Mouse (Mus musculus): ENCODE results near the gene U90926.

U90926 gene

DNA sequence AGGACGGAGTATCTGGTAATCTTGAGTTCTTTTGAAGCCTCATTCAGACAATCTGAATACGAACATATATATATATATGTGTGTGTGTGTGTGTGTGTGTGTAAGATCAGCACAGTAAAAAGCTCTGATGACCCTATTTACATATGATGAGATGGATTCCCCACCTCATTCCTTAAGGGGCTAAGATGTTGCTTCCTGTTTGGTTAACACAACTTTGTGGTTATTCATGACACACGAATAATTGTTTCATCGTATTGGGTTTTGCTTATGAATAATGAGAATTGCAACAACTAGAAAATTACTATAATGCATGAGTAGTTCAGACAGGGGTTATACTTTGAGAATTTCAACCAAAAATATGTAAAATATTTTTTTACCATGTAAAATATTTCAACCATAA is at the start of gene U90926:
TSS of gene U90926 (minus strand) at position 101 of the 400 bp plus-strand sequence.
- no peak for DNase-seq (ENCODE audit: low spot score in 2 of 2)

DNA sequence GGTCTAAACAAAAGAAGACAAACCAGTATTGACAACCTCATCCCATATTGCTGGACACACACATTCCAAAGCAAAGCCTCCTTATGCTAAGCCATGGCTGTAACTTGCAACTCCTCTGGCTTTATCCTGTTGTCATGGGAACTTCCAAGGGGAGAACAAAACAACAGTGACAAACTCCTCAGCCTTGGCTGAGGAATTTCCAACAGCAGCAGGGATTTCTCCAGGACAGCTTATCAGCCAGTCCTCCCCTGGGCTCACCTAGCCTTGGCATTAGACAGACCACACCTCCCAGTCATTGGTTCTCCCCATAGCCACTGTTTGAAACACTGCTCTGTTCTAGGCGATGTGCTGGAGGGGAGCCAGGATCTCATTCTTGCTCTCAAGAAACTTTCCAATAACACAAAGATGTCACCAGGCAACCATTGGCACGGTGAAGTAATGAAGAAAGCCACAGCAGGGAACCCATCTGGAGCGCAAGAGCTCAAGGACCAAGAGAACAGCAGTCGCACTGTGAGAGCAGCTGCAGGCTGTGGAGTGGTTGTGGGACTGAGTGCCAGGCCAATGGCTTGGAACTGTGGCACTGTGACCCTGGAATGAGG is 48.7 kb upstream of the U90926 start:
- peak; percentile 58 to 85 for DNase-seq (ENCODE audit: low spot score in 2 of 2)

DNA sequence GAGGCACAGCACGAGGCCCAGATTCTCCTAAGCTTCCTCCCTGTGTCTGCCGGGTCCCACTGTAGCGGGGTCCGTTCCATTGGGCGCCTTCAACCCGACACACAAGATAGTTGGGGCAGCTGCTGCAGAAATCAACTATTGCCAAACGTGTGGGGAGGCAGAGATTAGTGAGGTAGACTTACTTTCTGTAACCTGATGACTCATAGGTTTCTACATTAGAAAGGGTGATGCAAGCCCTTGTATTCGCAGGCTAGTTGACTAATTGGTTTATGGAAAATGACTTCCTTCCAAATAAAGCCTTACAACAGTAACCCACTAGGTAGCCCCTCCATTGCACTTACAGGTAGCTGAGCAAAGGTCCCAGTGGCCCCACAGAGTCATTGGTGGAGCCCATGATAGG is 47.4 kb upstream of the U90926 start:
- no peak for DNase-seq (ENCODE audit: low spot score in 2 of 2)

DNA sequence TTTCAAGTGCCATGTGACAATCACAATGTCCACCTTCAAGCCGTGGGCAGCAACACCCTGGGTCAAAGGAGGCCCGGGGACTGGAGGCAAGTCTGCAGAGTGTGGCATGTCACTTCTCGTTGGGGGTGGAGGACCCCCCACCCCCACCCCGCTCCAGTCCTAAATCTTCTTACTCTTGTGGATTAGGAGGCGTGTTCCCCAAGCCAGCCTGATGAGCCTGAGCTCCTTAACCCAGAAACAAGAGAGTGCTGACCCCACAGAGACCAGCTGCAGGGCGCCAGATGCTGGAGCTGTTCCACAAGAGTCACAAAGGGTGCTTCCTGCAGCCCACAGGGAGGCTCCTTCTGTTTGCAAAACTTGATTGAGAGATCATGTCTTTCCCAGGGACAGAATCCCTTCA is 41.0 kb upstream of the U90926 start, which contains the start of gene Ppef2:
TSS of gene Ppef2 (minus strand) at position 61 of the 400 bp plus-strand sequence.
- DNase-seq (ENCODE audit: low spot score in 2 of 2), result no peak

DNA sequence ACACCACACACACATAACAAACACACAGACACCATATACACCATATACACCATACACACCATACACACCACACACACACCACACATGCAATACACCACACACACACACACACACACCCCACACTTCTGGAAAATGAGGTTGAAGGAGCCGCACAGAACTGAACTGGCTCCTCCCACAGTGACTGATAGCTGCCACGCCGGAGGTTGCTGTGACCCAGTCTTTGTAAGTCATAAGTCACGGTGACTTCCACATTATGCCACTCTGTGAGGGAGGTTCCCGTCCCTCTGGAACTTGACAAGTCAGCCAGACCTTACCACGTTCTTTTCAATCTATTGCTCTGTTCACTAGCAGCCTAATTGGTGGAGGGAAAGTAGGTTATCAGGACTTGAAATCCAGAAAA is 39.3 kb upstream of the U90926 start:
- no peak for DNase-seq (ENCODE audit: low spot score in 2 of 2)

DNA sequence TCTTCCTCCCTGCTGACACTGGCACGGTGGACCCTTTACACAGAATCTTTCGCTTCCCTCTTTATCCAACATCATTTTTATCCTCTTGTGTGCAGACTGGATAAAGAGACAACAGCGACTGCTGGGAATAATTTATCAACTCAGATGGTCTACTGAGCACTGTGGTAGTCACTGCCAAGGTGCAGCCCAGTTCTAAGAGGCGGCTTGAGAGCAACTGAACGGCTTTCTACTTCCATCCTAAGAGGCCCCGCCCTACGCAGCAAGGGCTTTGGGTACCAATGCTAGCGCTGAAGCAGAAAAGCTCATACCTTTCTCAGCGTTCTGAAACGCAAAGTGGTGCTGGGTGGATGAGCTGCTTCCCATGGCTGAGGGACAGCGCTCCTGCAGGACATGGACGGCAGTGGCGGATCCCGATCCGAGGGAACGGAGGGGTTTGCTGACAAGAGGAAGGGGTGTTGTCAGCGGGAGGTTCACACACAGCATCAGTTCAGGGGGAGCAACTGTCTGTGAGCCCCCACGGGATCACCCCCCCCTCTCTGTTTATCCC is 37.7 kb upstream of the U90926 start:
- peak in 1 of 2 experiments; percentile 9 for DNase-seq (ENCODE audit: low spot score in 2 of 2)

- DNase-seq (ENCODE audit: low spot score in 2 of 2), result no peak
Observed at GRCm38 (mm10) chr5:92252031-92252430, 36.8 kb upstream of the U90926 start.

DNA sequence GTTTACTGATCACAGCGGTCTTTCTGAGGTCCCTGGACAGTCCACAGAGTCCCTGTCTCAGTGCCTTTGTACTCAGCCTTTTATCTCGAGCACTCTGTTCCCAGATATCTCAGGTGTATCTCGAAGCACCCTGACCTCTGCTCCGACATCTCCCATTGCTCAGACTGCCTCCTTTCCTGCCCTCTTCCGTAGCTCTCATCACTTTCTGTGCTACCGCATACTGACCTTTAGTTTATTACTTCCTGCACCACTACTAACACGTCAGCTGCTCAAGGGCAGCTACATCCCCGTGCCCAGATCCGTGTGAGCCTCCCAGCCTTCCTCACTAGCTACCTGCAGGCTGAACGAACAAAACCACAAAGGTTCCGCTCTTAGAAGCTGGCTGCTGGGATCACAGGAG is 33.4 kb upstream of the U90926 start:
- DNase-seq (ENCODE audit: low spot score in 2 of 2), result no peak

DNA sequence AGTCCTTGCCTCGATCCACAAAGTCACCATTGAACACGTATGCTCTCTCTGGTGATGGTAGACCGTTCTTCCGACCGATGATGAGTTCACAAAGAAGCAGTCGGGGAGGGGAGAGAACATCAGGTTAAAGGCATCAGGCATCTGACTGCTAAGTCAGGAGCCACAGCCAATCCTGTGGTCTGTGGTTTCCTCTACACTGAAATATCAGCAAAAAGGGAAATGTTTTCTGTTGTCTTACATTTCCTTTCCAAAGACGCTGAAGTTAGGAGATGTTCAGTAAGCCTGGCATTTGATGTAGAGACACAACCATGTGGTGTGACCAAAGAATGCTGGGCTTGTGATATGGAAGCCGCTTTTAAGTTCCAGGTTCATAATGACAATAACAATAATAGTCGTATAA is 30.3 kb upstream of the U90926 start:
- DNase-seq (ENCODE audit: low spot score in 2 of 2), result no peak

DNA sequence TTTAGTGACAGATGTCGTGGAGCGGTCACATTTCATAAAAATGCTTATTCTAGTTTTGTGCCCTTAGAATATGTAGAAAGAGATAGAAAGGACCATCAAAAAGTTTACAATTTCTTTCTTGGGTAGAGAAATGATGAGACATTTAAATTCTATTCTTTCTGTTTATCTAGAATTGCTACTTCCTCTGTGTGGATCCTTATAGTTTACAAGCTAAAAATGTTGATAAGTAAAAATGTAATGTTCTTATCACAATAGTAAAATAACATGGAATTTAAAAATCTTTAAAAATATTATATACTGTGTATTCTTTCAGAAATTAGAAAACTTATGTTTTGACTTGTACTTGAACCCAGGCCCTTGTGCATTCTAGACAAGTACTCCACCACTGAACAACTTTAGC is 29.7 kb upstream of the U90926 start:
- DNase-seq (ENCODE audit: low spot score in 2 of 2), result no peak

DNA sequence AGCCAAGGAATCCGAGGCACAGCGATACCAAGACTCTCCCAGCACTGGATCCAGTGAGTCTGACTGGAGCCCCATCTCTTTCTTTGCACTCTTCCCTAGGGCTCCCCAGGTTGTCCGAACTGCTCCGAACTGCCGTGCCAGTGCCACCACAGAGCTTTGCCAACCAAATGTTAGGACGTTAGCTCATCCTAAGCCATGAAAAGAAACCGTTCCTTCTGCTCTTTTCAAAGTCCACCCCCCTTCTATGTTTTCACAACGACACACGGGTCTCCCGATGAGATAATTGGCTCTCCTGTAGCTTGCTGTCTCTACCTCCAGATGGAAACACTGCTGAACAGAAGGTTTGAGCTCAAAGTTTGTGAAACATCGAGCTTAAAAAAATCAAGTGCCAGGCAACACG is 25.6 kb upstream of the U90926 start:
- peak in 1 of 2 experiments; percentile 45 for DNase-seq (ENCODE audit: low spot score in 2 of 2)

GRCm38 (mm10) chr5:92239333-92240232 is 24.4 kb upstream of the U90926 start:
- peak; percentile 64 to 86 for DNase-seq (ENCODE audit: low spot score in 2 of 2)

DNA sequence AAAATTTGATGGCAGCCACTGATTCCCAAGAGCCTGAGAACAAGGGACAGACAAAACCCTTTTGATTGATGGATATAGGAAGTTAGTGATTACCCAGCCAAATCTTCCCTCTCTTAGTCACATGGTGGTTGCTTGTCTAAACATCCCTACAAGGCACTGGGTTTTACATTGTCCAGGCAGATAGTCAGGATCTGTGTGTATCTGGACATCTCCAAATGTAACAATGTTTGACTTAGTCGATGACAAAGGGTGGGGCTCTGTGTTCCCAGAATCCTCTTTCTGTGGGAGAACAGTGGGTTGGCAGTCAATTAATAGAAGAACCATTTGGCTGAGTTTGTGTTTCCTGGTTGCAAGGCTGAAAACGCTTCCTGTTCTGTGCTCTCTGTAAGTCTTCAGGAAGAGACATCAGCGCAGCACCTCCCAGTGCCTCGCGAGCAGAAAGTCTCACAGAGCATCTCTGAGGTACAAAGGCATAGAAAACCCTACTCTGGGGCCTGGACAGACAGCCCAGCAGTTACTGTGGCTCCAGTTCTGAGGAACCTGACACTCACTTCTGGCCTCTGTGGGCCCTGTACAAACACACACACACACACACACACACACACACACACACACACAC is 19.8 kb upstream of the U90926 start:
- no peak for DNase-seq (ENCODE audit: low spot score in 2 of 2)

DNA sequence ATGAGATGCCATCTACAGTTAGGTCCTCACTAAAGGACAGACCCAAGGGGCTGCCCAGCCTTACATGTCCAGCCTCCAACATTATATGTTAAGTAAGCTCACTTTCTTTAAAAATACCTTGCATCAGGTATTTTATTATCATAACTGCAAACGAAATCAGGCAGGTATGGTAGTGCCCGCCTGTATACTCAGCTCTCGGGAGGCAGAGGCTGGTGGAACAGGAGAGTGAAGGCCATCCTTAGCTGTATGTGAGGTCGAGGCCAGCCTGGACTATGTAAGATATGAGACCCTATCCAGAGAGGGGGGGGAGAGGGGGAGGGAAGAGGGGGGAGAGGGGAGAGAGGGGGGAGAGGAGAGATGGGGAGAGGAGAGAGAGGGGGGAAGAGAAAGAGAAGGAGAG is 18.2 kb upstream of the U90926 start:
- DNase-seq (ENCODE audit: low spot score in 2 of 2), result no peak

DNA sequence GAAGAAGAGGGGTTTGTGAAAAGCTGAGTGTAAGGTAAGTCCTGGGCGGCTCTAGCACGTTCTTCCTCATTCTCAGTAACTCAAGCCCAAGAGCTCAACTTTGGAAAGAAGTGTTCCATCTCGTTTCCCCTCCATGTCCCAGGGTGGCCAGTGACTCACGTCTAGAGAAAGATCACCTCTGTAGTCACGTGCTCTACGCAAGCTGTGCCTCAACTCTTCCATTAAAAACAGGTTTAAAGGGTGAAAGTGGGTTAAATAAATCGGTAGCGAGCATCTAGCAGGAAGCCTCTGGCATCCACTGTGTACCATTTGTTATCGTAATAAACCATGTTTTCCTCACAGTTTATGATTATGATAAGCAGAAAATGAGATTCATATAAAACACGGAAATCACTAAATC is 16.6 kb upstream of the U90926 start:
- DNase-seq (ENCODE audit: low spot score in 2 of 2), result no peak

- no peak for DNase-seq (ENCODE audit: low spot score in 2 of 2)
Observed at GRCm38 (mm10) chr5:92230306-92230705, 15.1 kb upstream of the U90926 start.

DNA sequence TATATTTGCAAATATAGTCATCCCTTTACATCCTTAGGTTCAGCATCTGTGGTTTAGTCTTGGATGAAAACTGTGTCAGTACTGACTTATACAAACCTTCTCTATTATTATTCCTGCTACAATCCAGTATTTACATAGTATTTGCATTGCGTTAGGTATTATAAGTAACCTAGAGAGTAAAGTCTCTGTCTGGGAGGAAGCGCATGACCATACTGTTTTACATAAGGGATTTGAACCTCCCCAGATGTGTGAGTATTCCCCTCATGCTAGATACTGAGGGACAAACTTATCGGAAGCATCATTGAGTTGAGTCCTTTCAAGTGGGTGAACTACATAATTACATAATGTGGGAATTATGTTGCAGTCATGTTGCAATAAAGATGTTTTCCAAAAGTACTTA is 14.3 kb upstream of the U90926 start:
- no peak for DNase-seq (ENCODE audit: low spot score in 2 of 2)

GRCm38 (mm10) chr5:92228776-92229175 is 13.6 kb upstream of the U90926 start:
- DNase-seq (ENCODE audit: low spot score in 2 of 2), result no peak

DNA sequence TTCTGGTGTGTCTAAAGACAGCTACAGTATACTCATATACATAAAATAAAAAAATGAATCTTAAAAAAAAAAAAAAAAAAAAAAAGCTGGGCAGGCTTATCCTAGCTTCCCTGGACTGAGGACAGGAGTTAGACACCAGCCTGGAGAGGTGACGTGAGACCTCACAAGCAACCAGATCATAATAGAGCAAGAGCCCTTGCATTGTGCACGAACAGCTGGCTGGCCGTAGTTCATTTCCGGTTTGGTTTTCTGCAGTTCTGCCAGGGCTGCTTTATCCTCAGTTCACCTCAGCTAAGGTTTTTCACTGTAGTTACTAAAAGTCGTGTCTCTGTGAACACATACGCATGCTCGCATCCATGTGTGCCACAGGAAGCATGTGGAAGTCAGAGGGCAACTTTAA is 12.6 kb upstream of the U90926 start:
- DNase-seq (ENCODE audit: low spot score in 2 of 2), result no peak

DNA sequence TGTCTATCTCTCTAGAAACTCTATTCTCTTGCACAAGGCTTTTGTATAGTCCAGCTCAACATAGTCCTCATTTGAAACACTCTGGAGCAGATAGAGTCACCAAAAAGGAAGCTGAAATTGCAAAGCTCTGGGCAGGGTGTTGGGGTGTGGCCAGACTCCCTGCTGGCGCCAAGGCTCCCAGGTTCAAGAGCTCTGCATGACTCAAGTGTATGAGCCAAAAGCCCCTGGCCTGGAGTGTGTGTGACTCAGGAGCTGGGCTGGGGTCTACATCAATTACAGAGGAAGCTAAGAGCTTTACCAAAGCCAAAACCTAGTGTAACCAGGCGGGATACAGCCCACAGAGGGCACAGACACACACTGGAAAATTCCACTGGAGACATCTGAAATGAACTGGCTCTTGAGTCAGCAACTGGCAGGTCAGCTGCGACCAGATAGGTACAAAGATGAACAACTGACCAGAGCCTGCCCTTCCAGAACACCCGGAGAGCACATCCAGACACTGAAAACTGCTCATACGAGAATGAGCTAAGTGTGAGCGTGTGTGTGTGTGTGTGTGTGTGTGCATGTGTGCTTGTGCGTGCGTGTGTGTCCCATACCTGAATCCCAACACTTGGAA is 5.2 kb upstream of the U90926 start:
- no peak for DNase-seq (ENCODE audit: low spot score in 2 of 2)

DNA sequence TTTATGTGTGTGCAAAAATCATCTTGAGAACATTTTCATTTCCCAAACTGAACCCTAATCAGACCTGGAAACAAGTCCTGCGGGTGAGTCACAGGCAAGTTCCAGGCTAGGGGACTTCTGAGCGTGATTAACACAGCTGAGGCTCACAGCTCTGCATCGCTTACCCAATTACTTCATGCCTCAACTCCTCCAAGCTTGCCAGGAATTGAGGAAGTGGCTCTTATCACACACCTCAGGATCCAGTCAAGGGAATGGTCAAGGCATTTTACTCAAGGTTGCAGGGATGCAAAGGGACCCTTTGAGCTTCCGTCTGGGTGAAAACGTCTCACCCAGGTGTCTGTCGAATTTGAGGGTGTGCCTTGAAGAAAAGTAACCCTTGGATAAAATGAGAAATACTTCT is 4.6 kb upstream of the U90926 start:
- no peak for DNase-seq (ENCODE audit: low spot score in 2 of 2)

Data from frontal cortex, postnatal 36 days (tissue).